Mouse (Mus musculus) embryonic facial prominence, embryonic 12.5 days (tissue): ENCODE data around the gene Mettl23. TPM values are rescaled to one million over a fixed set of nuclear protein-coding genes. Genes with fewer than 3 reads are reported as not detected.
"Not testable (repeated sequence)": the region's sequence is repeated elsewhere in the genome, so short reads cannot be mapped to it uniquely, and the experiment has no call there.

Experiments
- ATAC-seq: fragments of 200-750 bp; cut with Nextera tagmentation; 2 replicates; pipeline ENCODE4 v1.8.0; 2017; ENCODE audit not compliant: insufficient number of reproducible peaks, insufficient read depth, low FRiP score, low TSS enrichment
- H3K27ac ChIP-seq: fragments of 300-500 bp; sonication (generic); 2 replicates; pipeline ENCODE4 v1.5.1; 2016; ENCODE audit warnings: mild to moderate bottlenecking
- H3K27me3 ChIP-seq: fragments of 300-500 bp; sonication (generic); 2 replicates; pipeline ENCODE4 v1.6.1; 2016; ENCODE audit warnings: mild to moderate bottlenecking, moderate library complexity
- H3K36me3 ChIP-seq: fragments of 300-500 bp; sonication (generic); 2 replicates; pipeline ENCODE4 v1.6.1; 2016; ENCODE audit warnings: mild to moderate bottlenecking
- H3K4me1 ChIP-seq: fragments of 300-500 bp; sonication (generic); 2 replicates; pipeline ENCODE4 v1.6.1; 2016
- H3K4me2 ChIP-seq: fragments of 300-500 bp; sonication (generic); replicated peaks from 2 replicates; pipeline ENCODE4 v1.6.1; 2016; ENCODE audit warnings: mild to moderate bottlenecking, moderate library complexity
- H3K4me3 ChIP-seq: fragments of 300-500 bp; sonication (generic); 2 replicates; pipeline ENCODE4 v1.5.1; 2016; ENCODE audit warnings: mild to moderate bottlenecking
- H3K9ac ChIP-seq: fragments of 300-500 bp; sonication (generic); 2 replicates; pipeline ENCODE4 v1.6.1; 2016; ENCODE audit warnings: mild to moderate bottlenecking, moderate library complexity
- H3K9me3 ChIP-seq: fragments of 300-500 bp; sonication (generic); 2 replicates; pipeline ENCODE4 v1.6.1; 2016; ENCODE audit warnings: mild to moderate bottlenecking, moderate library complexity
- WGBS: fragments of 180-500 bp; shearing (Covaris S2); methylation state at CpG from one replicate; pipeline ENCODE4 v1.1.7; 2016; 5-methylcytosine and 5-hydroxymethylcytosine counted together
- polyA plus RNA-seq: library from polyadenylated mRNA; unstranded; fragments of >200 nt; fragmentation: Nextera tagmentation; extraction: Ambion mirVana; gene quantifications from 2 replicates; pipeline ENCODE4 v1.2.1, GENCODE M21; 2016

Mettl23 gene
- polyA plus RNA-seq, 1 experiment from 2014 or later, result 63.7 TPM

GRCm38 (mm10) chr11:116895402-116895801 lies 52.3 kb downstream of the Mettl23 start:
- ATAC-seq, result no peak
- Histone ChIP-seq H3K9me3 (no peaks in the 10 kb centered on the region), H3K4me2 (no peak overlapping the region), H3K27me3 (0 out of 2 replicates have a peak, but pooled peaks cover 6% of the 10 kb centered on the region), H3K9ac (no peak overlapping the region), H3K4me3 (no peak overlapping the region), H3K36me3 (no peaks in the 10 kb centered on the region), H3K27ac (no peak overlapping the region), H3K4me1 (0 out of 2 replicates have a peak, but pooled peaks cover 7% of the 10 kb centered on the region)
- 68% methylated on average over 3 of the region's 3 CpGs for WGBS

DNA sequence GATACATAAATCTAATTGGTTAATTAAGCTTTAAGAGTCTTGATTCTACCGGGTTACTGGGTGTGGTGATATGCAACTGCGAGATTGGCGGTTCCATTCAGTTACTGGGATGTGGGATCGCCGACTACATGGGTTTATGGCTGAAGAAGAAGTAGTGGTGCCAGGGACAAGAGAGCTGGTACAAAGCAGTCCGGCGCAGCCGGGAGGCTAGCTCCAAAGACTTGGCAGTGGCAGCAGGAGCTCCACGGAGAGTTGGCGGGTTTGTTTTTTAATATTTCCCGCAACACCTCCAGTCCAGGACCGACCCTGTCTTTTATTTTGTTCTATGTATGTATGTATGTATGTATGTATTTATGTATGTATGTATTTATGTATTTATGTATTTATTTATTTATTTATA lies 56.2 kb downstream of the Mettl23 start:
- Histone ChIP-seq H3K9ac (no peak overlapping the region), H3K4me3 (no peak overlapping the region), H3K36me3 (no peaks in the 10 kb centered on the region), H3K4me1 (0 out of 2 replicates have a peak, but pooled peaks cover 3% of the 10 kb centered on the region), H3K27ac (no peak overlapping the region), H3K9me3 (no peaks in the 10 kb centered on the region), H3K4me2 (no peak overlapping the region), H3K27me3 (peaks cover 6% of the 10 kb centered on the region)
- no peak for ATAC-seq
- WGBS, result 96% methylated on average over 12 of the region's 12 CpGs

DNA sequence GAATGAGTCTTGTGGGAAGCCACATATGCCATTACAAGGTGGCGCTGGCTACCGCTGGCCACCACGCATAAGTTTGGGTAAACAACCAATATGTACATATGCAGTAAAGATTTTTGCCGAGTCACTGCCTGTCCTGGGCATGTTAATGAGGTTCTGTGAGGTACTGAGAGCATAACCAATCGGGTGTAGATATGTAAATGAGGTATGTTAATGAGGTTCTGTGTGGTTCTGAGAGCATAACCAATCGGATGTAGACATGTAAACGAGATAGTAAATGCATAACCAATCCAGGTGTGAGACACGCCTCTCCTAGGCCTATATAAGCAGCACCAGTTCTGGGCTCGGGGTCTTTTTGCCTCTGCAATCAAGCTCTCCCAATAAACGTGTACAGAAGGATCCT lies 59.5 kb downstream of the Mettl23 start:
- not testable (repeated sequence) for ATAC-seq, H3K4me2 ChIP-seq, H3K36me3 ChIP-seq, H3K4me3 ChIP-seq, H3K9ac ChIP-seq, H3K9me3 ChIP-seq, H3K27ac ChIP-seq
- peaks cover 13% of the 10 kb centered on the region; the same call in 1 of the 2 replicates for H3K4me1 ChIP-seq
- 93% methylated on average over 10 of the region's 10 CpGs for WGBS
- peaks cover 25% of the 10 kb centered on the region for H3K27me3 ChIP-seq

Other genes starting within 250 kb of the Mettl23 start
- 4.5 and 4.7 TPM in 2 replicates for gene Rhbdf2, start 216.3 kb upstream of the Mettl23 start, polyA plus RNA-seq
- 0.59 and 0.86 TPM in 2 replicates for gene Prcd, start 189.7 kb upstream of the Mettl23 start, polyA plus RNA-seq
- 6.4 and 7.1 TPM in 2 replicates for gene Cygb, start 189.0 kb upstream of the Mettl23 start, polyA plus RNA-seq
- not detected in 2 replicates for gene St6galnac1, start 67.8 kb upstream of the Mettl23 start, polyA plus RNA-seq
- 31.7 and 34.1 TPM in 2 replicates for gene Mxra7, start 15.2 kb upstream of the Mettl23 start, polyA plus RNA-seq
- gene Jmjd6, start 171 bp downstream of the Mettl23 start, polyA plus RNA-seq, result 79.2 and 80.5 TPM in 2 replicates
- gene Mfsd11, start 9.2 kb downstream of the Mettl23 start, polyA plus RNA-seq, result 47.8 and 51.2 TPM in 2 replicates
- 915 and 968 TPM in 2 replicates for gene Srsf2, start 9.8 kb downstream of the Mettl23 start, polyA plus RNA-seq
- gene Mgat5b, start 75.6 kb downstream of the Mettl23 start, polyA plus RNA-seq, result 3.8 and 4.4 TPM in 2 replicates